In genomic region chr13:59521271-59522064, GRCm38 (mm10) we compare ENCODE assay signal across 14 mouse cellular contexts.
"Had no signal": no experiment of that assay in that cellular context is flagged by ENCODE, and none has a peak within 500 bp of the region (broad histone marks: within the 10 kb centered on the region; RNA-seq: fewer than 3 reads in every experiment).

No protein-coding gene starts in this region.

- DNase-seq: kidney, postnatal 25 days; layer of hippocampus, adult 9-11 months; liver, embryonic 13.5 days; lung, adult 2 months; lung, postnatal 14 days; lung, postnatal 4 days; midbrain, embryonic 14.5 days; thymus, adult 18-20 months; thymus, postnatal 36 days had no signal

- H3K4me3 ChIP-seq: layer of hippocampus, adult 2 months; limb, embryonic 10.5 days; limb, embryonic 13.5 days; liver, embryonic 13.5 days had no signal

- H3K4me1 ChIP-seq: limb, embryonic 10.5 days; limb, embryonic 13.5 days had no signal

- H3K27me3 ChIP-seq: limb, embryonic 13.5 days; liver, embryonic 13.5 days had no signal

- H3K4me2 ChIP-seq: limb, embryonic 13.5 days; liver, embryonic 13.5 days; midbrain, embryonic 11.5 days had no signal

- H3K9ac ChIP-seq: limb, embryonic 13.5 days; liver, embryonic 13.5 days had no signal

- H3K9me3 ChIP-seq: limb, embryonic 10.5 days; limb, embryonic 13.5 days; liver, embryonic 13.5 days had no signal

- H3K27ac ChIP-seq: kidney, postnatal 0 days; layer of hippocampus, adult 2 months; limb, embryonic 10.5 days; limb, embryonic 13.5 days; liver, embryonic 13.5 days had no signal
